Mouse (Mus musculus): ENCODE results near the gene Slamf9. TPM values are rescaled to one million over a fixed set of nuclear protein-coding genes. Genes with fewer than 3 reads are reported as not detected.

Gene Slamf9
- polyA plus RNA-seq, 1 experiment: 13.1 TPM

DNA sequence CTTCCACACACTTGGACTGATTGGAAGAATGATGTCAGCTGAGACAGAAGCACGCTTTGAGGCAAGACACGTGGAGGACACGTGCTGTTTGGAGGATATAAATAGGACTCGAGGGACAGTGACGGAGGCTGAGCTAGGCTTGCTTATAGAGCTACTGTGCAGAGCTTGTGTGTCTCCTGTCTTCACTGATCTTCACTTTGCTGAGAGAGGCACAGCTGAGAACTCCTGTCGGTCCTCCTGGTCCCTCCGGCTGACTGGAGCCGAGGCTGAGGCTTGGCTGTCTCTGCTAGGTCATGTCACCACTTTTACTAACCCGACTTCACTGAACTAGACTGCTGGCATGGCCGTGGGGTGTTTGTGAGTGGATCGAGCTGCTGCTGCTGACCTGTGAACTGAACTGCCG, 48.5 kb downstream of the Slamf9 start:
- Histone ChIP-seq H3K36me3 (ENCODE audit: control insufficient read depth, insufficient read depth, low read length) (no peaks in the 10 kb centered on the region), H3K27ac (ENCODE audit: control insufficient read depth, insufficient read depth, low read depth, low read length) (no peak overlapping the region), H3K4me1 (ENCODE audit: control insufficient read depth, insufficient read depth, low read length) (peaks cover 12% of the 10 kb centered on the region), H3K27me3 (ENCODE audit: control insufficient read depth, insufficient read depth, low read length) (no peaks in the 10 kb centered on the region), H3K4me3 (ENCODE audit: control insufficient read depth, low read depth, low read length) (peak overlapping the region; percentile 11)
- TF ChIP-seq CTCF (IDR thresholded peaks at IDR 0.05; ENCODE audit: control insufficient read depth, insufficient read depth, insufficient replicate concordance, low read depth, low read length): no peak
- TF ChIP-seq POLR2A (IDR thresholded peaks at IDR 0.05; ENCODE audit: control insufficient read depth, low read depth, low read length): no peak

DNA sequence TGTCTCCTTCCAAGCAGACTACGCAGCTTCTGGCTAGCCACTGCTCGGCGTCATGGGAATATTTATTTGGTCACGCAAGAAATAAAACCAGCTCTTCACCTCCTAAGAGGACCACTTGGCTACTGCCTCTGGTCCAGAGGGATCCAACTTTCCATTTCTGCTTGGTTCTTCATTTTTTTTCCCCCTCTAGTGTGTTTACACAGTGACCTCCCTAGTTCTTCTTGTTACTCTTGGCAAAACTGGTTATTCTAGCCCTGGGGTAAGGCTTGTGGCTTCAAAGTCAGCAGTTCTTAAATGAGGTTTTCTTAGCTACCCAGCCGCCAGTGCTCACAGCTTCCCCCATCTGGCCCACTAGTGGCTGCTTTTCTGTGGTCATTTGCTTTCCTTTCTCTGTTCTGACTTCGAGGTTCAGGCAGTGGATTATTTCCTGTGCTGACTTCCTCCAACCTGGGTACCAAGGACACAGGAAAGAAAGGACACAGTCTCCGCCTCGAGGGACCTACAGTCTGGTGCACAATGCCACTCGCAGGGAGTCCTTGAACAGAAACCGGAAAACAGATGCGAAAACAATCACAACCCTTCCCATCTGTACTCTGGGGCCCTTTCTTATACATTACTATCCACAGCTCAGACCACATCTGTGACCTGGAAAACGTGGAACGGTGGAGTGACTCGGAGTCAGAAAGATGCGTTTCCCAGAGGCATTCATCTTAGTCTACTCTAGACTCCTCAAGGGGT, 50.0 kb downstream of the Slamf9 start:
- Histone ChIP-seq H3K27me3 (ENCODE audit: control insufficient read depth, insufficient read depth, low read length) (no peaks in the 10 kb centered on the region), H3K27ac (ENCODE audit: control insufficient read depth, insufficient read depth, low read depth, low read length) (no peak overlapping the region), H3K4me3 (ENCODE audit: control insufficient read depth, low read depth, low read length) (no peak overlapping the region), H3K4me1 (ENCODE audit: control insufficient read depth, insufficient read depth, low read length) (peaks cover 12% of the 10 kb centered on the region), H3K36me3 (ENCODE audit: control insufficient read depth, insufficient read depth, low read length) (no peaks in the 10 kb centered on the region)
- TF ChIP-seq POLR2A (IDR thresholded peaks at IDR 0.05; ENCODE audit: control insufficient read depth, low read depth, low read length) (no peak), CTCF (IDR thresholded peaks at IDR 0.05; ENCODE audit: control insufficient read depth, insufficient read depth, insufficient replicate concordance, low read depth, low read length) (no peak; the same call in 1 of the 2 replicates)

DNA sequence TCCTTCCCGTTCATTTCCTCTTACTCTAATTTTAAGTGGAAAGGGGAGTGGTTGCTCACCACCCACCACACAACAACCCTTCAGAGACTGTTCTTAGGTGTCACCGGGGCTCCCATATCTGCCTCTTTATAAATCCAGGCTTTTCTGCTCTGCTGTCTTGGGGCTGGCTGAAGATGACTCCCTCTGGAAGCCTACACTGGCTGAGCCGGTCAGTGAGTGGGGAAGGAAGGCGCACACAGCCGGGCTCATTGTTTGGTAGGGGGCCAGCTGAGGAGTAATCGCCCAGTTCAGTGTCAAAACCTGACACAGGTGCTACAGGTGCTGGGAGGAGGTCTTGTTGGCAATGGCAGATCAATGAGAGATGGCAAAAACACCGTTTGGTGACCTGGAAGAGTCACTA, 50.8 kb downstream of the Slamf9 start:
- TF ChIP-seq POLR2A (IDR thresholded peaks at IDR 0.05; ENCODE audit: control insufficient read depth, low read depth, low read length) (no peak), CTCF (IDR thresholded peaks at IDR 0.05; ENCODE audit: control insufficient read depth, insufficient read depth, insufficient replicate concordance, low read depth, low read length) (no peak)
- peaks cover 10% of the 10 kb centered on the region for H3K4me1 ChIP-seq (ENCODE audit: control insufficient read depth, insufficient read depth, low read length)

DNA sequence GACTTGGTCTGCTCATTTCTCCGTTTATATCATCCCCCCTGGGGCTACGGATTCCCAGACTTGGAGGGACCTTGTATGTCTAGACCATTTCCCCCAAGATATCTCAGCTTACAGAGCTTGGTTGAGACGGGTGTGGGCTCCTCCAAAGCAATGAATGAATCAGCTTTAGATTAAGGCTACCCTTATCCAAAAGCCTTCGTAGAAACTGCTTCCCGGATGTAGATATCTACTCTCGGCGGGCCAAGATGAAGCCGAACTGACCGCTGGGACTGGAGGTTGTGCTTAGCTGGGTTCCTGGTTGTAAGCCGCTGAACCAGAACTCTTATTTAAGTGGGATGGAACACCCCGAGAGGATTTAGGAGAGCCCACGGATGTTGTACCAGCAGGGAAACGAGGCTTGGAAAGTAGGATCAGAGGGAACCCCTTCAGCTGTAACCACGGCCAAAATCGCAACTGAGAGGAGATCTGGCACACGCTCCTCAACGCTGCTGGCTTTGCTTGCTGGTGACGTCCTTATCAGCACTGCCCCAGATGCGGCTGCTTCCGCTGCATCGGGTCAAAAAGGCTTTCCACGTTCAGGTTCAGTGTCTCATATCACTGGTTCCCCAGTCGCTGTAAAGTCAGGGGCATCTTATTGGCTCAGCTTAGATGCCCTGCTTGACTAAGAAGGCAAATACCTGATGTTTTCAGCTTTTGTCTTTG, 51.4 kb downstream of the Slamf9 start:
- TF ChIP-seq POLR2A (IDR thresholded peaks at IDR 0.05; ENCODE audit: control insufficient read depth, low read depth, low read length): no peak

More for the DNA sequence above, 50.8 kb downstream of the Slamf9 start:
- no peak overlapping the region for H3K4me3 ChIP-seq (ENCODE audit: control insufficient read depth, low read depth, low read length)
- no peaks in the 10 kb centered on the region for H3K36me3 ChIP-seq (ENCODE audit: control insufficient read depth, insufficient read depth, low read length)
- no peak overlapping the region for H3K27ac ChIP-seq (ENCODE audit: control insufficient read depth, insufficient read depth, low read depth, low read length)
- no peaks in the 10 kb centered on the region for H3K27me3 ChIP-seq (ENCODE audit: control insufficient read depth, insufficient read depth, low read length)

DNA sequence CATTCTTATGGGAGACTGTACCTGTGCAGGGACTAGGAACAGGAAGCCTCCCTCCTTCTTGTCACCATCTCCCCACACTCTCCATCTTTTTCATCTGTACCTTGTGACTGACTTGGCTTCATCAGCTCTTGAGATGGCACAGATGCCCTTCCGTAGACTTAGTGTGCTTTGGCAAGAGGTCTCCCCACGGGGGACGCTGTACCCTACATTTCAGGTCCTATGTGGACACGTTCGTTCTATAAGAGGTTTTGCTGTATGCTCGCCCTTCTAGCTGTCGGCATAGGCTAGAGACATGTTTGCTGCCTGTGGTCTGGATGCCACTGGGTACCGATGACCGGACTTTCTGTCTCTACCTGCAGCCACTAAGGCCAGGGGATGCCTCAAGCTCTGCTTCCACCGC, 52.3 kb downstream of the Slamf9 start:
- no peaks in the 10 kb centered on the region for H3K27me3 ChIP-seq (ENCODE audit: control insufficient read depth, insufficient read depth, low read length)
- H3K4me3 ChIP-seq (ENCODE audit: control insufficient read depth, low read depth, low read length): no peak overlapping the region
- TF ChIP-seq CTCF (IDR thresholded peaks at IDR 0.05; ENCODE audit: control insufficient read depth, insufficient read depth, insufficient replicate concordance, low read depth, low read length) (no peak), POLR2A (IDR thresholded peaks at IDR 0.05; ENCODE audit: control insufficient read depth, low read depth, low read length) (no peak)
- no peaks in the 10 kb centered on the region for H3K36me3 ChIP-seq (ENCODE audit: control insufficient read depth, insufficient read depth, low read length)
- no peak overlapping the region for H3K27ac ChIP-seq (ENCODE audit: control insufficient read depth, insufficient read depth, low read depth, low read length)
- H3K4me1 ChIP-seq (ENCODE audit: control insufficient read depth, insufficient read depth, low read length): peaks cover 12% of the 10 kb centered on the region

More for the DNA sequence above, 51.4 kb downstream of the Slamf9 start:
- Histone ChIP-seq H3K4me3 (ENCODE audit: control insufficient read depth, low read depth, low read length) (peak overlapping the region; percentile 4), H3K27me3 (ENCODE audit: control insufficient read depth, insufficient read depth, low read length) (no peaks in the 10 kb centered on the region), H3K27ac (ENCODE audit: control insufficient read depth, insufficient read depth, low read depth, low read length) (no peak overlapping the region), H3K36me3 (ENCODE audit: control insufficient read depth, insufficient read depth, low read length) (no peaks in the 10 kb centered on the region), H3K4me1 (ENCODE audit: control insufficient read depth, insufficient read depth, low read length) (peaks cover 7% of the 10 kb centered on the region)

Other genes starting within 250 kb of the Slamf9 start
- 322 and 331 TPM in 2 replicates for gene Atp1a4, start 216.9 kb upstream of the Slamf9 start, polyA plus RNA-seq (2012; rRNA removed)
- gene Igsf8, start 213.7 kb upstream of the Slamf9 start, polyA plus RNA-seq (2012; rRNA removed): 43.9 and 52.2 TPM in 2 replicates
- 12.4 and 17.3 TPM in 2 replicates for gene Atp1a2, start 177.3 kb upstream of the Slamf9 start, polyA plus RNA-seq (2012; rRNA removed)
- 40.4 and 41.2 TPM in 2 replicates for gene Kcnj9, start 146.0 kb upstream of the Slamf9 start, polyA plus RNA-seq (2012; rRNA removed)
- 0.06 TPM in 2 replicates for gene Kcnj10, start 134.1 kb upstream of the Slamf9 start, polyA plus RNA-seq (2012; rRNA removed)
- gene Pigm, start 98.8 kb upstream of the Slamf9 start, polyA plus RNA-seq (2012; rRNA removed): 3.8 and 4.0 TPM in 2 replicates
- 66.1 and 68.5 TPM in 2 replicates for gene Igsf9, start 6.4 kb downstream of the Slamf9 start, polyA plus RNA-seq (2012; rRNA removed)
- gene Tagln2, start 24.7 kb downstream of the Slamf9 start, polyA plus RNA-seq (2012; rRNA removed): 7.6 and 16.5 TPM in 2 replicates
- gene Cfap45, start 45.4 kb downstream of the Slamf9 start, polyA plus RNA-seq (2012; rRNA removed): 302 and 305 TPM in 2 replicates
- gene Vsig8, start 80.6 kb downstream of the Slamf9 start, polyA plus RNA-seq (2012; rRNA removed): 12.1 and 14.1 TPM in 2 replicates
- 0.06 TPM in 1 of 2 replicates, not detected in the other for gene Slamf8, start 115.2 kb downstream of the Slamf9 start, polyA plus RNA-seq (2012; rRNA removed)
- gene Fcrl6, start 127.2 kb downstream of the Slamf9 start, polyA plus RNA-seq (2012; rRNA removed): not detected in 2 replicates
- 5.8 and 6.1 TPM in 2 replicates for gene Dusp23, start 157.6 kb downstream of the Slamf9 start, polyA plus RNA-seq (2012; rRNA removed)
- 0.26 and 0.46 TPM in 2 replicates for gene Crp, start 222.7 kb downstream of the Slamf9 start, polyA plus RNA-seq (2012; rRNA removed)